In the genomic region with DNA sequence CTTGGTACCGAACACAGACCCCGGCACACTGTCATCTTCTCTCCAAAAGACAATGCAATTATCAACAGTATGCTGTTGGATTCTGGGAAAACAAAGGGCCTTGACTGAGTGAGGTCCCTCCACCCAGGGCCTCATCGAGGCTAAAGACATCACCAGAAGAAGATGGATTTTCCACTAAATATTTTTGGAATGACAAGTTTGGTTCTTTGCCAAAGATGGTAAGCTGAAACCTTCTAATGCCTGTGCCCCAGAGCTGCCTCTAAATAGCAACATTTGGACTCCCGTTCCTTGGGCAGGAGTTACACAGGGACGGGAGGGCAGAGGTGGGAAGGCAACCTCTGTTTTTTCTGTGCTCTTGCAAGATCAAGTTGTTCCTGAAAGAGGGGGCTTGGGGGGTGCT, we compare ENCODE assay signal across 21 mouse cellular contexts. TPM values are rescaled to one million over a fixed set of nuclear protein-coding genes. Genes with fewer than 3 reads are reported as not detected.
A peak's percentile ranks its signal among the peaks of the same experiment; 100 is the strongest.
DNase-seq lines count a peak whose midpoint lies in the region; ATAC-seq and TF ChIP-seq lines count a peak whose summit lies in the region.
"Had no signal": no experiment of that assay in that cellular context is flagged by ENCODE, and none has a peak within 500 bp of the region (broad histone marks: within the 10 kb centered on the region; RNA-seq: fewer than 3 reads in every experiment).

No protein-coding gene starts in this region.

- no peak overlapping the region for H3K4me3 ChIP-seq in heart, embryonic 10.5 days
- no peak overlapping the region for H3K4me3 ChIP-seq in C2C12 (ENCODE audit: insufficient read depth, poor library complexity, severe bottlenecking)
- H3K4me3 ChIP-seq in embryonic fibroblast, embryonic 13.5 days (ENCODE audit: insufficient read depth, low read length) = no peak overlapping the region
- H3K4me3 ChIP-seq: erythroblast, embryonic 14.5 days; forebrain, embryonic 13.5 days; hindbrain, embryonic 13.5 days; left cerebral cortex, adult 2 months; liver, embryonic 13.5 days; midbrain, embryonic 12.5 days; neural tube, embryonic 13.5 days had no signal

- no peaks in the 10 kb centered on the region for H3K79me2 ChIP-seq in C2C12 (ENCODE audit: control insufficient read depth, insufficient read depth)

- no peak for ATAC-seq in megakaryocyte, adult 5-6 weeks (ENCODE audit: poor library complexity, severe bottlenecking)
- ATAC-seq: CD4-positive, CD25-positive, alpha-beta regulatory T cell, adult 4 months; forebrain, embryonic 13.5 days had no signal

- no peaks in the 10 kb centered on the region for H3K79me3 ChIP-seq in C2C12 (ENCODE audit: low read depth)

- no peak for TF ChIP-seq CTCF in C2C12 (IDR thresholded peaks at IDR 0.05; ENCODE audit: control insufficient read depth, insufficient read depth, insufficient read length)
- TF ChIP-seq CTCF in embryonic fibroblast, embryonic 13.5 days (IDR thresholded peaks at IDR 0.05; ENCODE audit: borderline replicate concordance, insufficient read depth, low read length) = no peak

- 46% methylated on average over 5 of the region's 5 CpGs for WGBS in heart, embryonic 10.5 days

- H3K27ac ChIP-seq in heart, embryonic 10.5 days = 0 out of 2 replicates have a peak overlapping the region, but pooled peaks have one; percentile 37
- peak overlapping the region; percentile 52 for H3K27ac ChIP-seq in embryonic fibroblast, embryonic 13.5 days (ENCODE audit: insufficient read depth, low read length)
- H3K27ac ChIP-seq: forebrain, embryonic 13.5 days; hindbrain, embryonic 13.5 days; left cerebral cortex, adult 2 months; liver, embryonic 13.5 days; midbrain, embryonic 12.5 days; neural tube, embryonic 13.5 days had no signal

- no peak overlapping the region for H3ac ChIP-seq in C2C12 (ENCODE audit: control insufficient read depth, insufficient read length, low read depth)

- no peaks in the 10 kb centered on the region for H3K27me3 ChIP-seq in heart, embryonic 10.5 days (ENCODE audit: insufficient read depth, poor library complexity, severe bottlenecking)
- no peaks in the 10 kb centered on the region for H3K27me3 ChIP-seq in C2C12 (ENCODE audit: control insufficient read depth, insufficient read depth, insufficient read length)
- H3K27me3 ChIP-seq: forebrain, embryonic 13.5 days; hindbrain, embryonic 13.5 days; liver, embryonic 13.5 days; midbrain, embryonic 12.5 days; neural tube, embryonic 13.5 days had no signal

- TF ChIP-seq POLR2A in embryonic fibroblast, embryonic 13.5 days (IDR thresholded peaks at IDR 0.05; ENCODE audit: low read depth, low read length) = no peak

- peaks cover 3% of the 10 kb centered on the region; the same call in 1 of the 2 replicates for H3K36me3 ChIP-seq in heart, embryonic 10.5 days
- H3K36me3 ChIP-seq in C2C12 (ENCODE audit: control insufficient read depth, insufficient read depth) = peaks cover 4% of the 10 kb centered on the region
- H3K36me3 ChIP-seq: hindbrain, embryonic 13.5 days; liver, embryonic 13.5 days; midbrain, embryonic 12.5 days; neural tube, embryonic 13.5 days had no signal

- H3K4me1 ChIP-seq in heart, embryonic 10.5 days = peaks cover 74% of the 10 kb centered on the region
- H3K4me1 ChIP-seq in embryonic fibroblast, embryonic 13.5 days (ENCODE audit: control insufficient read depth, insufficient read depth, low read length) = peaks cover 35% of the 10 kb centered on the region

- intact Hi-C loops in heart, postnatal 25 days (cut with DNase I) = no loop called here

- no peaks in the 10 kb centered on the region for H3K9me3 ChIP-seq in heart, embryonic 10.5 days
- H3K9me3 ChIP-seq: forebrain, embryonic 13.5 days; hindbrain, embryonic 13.5 days; liver, embryonic 13.5 days; midbrain, embryonic 12.5 days; neural tube, embryonic 13.5 days had no signal

- no peak for DNase-seq in heart, embryonic 10.5 days (ENCODE audit: low spot score)
- no peak for DNase-seq in heart, postnatal 25 days (ENCODE audit: low spot score)
- DNase-seq in adipocyte (ENCODE audit: low spot score) = peak; percentile 70
- DNase-seq in thymus, adult 18-20 months = no peak
- DNase-seq: cerebellum, adult 11-12 months; cerebellum, postnatal 14 days; heart, postnatal 14 days; kidney, adult 8-10 months; layer of hippocampus, adult 9-11 months; liver, embryonic 13.5 days; right cerebral cortex, postnatal 25 days had no signal

TF ChIP-seq in C2C12, 6 proteins besides CTCF, POLR2A, EP300 and RAD21:
- no peak for TF ChIP-seq MAX (IDR thresholded peaks at IDR 0.05)
- TF ChIP-seq FOSL1 (IDR thresholded peaks at IDR 0.05; ENCODE audit: insufficient read depth, low read length, poor library complexity, severe bottlenecking) = peak; percentile 9

RNA-seq across cellular contexts. Expression of gene Ext2, which starts 47.4 kb away (rescaled TPM):
- polyA plus RNA-seq in heart, embryonic 10.5 days (2016; fragmentation: Nextera tagmentation; extraction: Ambion mirVana) = 82.8 and 83.0 TPM in 2 replicates
- 10 to 100 TPM; 41.7 to 44.4 TPM for total RNA-seq in heart, postnatal 25 days (2021)
- polyA plus RNA-seq in C2C12 (2012; fragmentation: generic; extraction: Trizol) = 73.2 TPM
- polyA plus RNA-seq in embryonic fibroblast, embryonic 13.5 days (2011; ENCODE audit: insufficient read length, low read depth, missing spikeins) = 116 and 118 TPM in 2 replicates
- 23.1 and 29.7 TPM in 2 replicates for total RNA-seq in megakaryocyte, adult 5-6 weeks (2015)
- total RNA-seq in megakaryocyte, adult 5-6 weeks (2017) = 16.3 and 20.2 TPM in 2 replicates
